Mouse (Mus musculus) thymus, adult 2 months (tissue): ENCODE data around the gene Gdf1. TPM values are rescaled to one million over a fixed set of nuclear protein-coding genes. Genes with fewer than 3 reads are reported as not detected.
A peak's percentile ranks its signal among the peaks of the same experiment; 100 is the strongest.

Experiments used
- DNase-seq: peaks from one replicate; pipeline ENCODE4 v3.0.0; 2021
- H3K27ac ChIP-seq: fragments of 200-500 bp; 2 replicates; pipeline ENCODE4 v1.5.1; 2012; ENCODE audit warnings: low read length, control low read depth; ENCODE audit not compliant: control insufficient read depth, insufficient read depth
- H3K27me3 ChIP-seq: fragments of 200-500 bp; 2 replicates; pipeline ENCODE4 v1.6.1; 2012; ENCODE audit warnings: mild to moderate bottlenecking, low read length, moderate library complexity, mixed read lengths; ENCODE audit not compliant: control insufficient read depth, insufficient read depth
- H3K36me3 ChIP-seq: fragments of 200-500 bp; 2 replicates; pipeline ENCODE4 v1.6.1; 2012; ENCODE audit warnings: mild to moderate bottlenecking, low read length, moderate library complexity; ENCODE audit not compliant: control insufficient read depth, insufficient read depth
- H3K4me1 ChIP-seq: fragments of 200-500 bp; replicated peaks from 2 replicates; pipeline ENCODE4 v1.6.1; 2012; ENCODE audit warnings: low read length; ENCODE audit not compliant: control insufficient read depth, insufficient read depth
- H3K4me3 ChIP-seq: fragments of 200-500 bp; 2 replicates; pipeline ENCODE4 v1.5.1; 2012; ENCODE audit warnings: mild to moderate bottlenecking, low read length, control low read depth, moderate library complexity; ENCODE audit not compliant: control insufficient read depth, insufficient read depth
- CTCF ChIP-seq: fragments of 200-500 bp; IDR thresholded peaks from 2 replicates; pipeline ENCODE4 v1.5.1; 2012; ENCODE audit warnings: mild to moderate bottlenecking, control low read depth, low read length, moderate library complexity, borderline replicate concordance; ENCODE audit not compliant: control insufficient read depth, poor library complexity, insufficient read depth; ENCODE audit errors: extremely low read depth
- POLR2A ChIP-seq: fragments of 200-500 bp; IDR thresholded peaks from 2 replicates; pipeline ENCODE4 v1.6.1; 2012; ENCODE audit warnings: mild to moderate bottlenecking, low read length, control low read depth, moderate library complexity; ENCODE audit not compliant: control insufficient read depth, poor library complexity, insufficient read depth; ENCODE audit errors: extremely low read depth
- WGBS: fragments of 180-500 bp; shearing (Covaris S2); methylation state at CpG from one replicate; pipeline ENCODE4 v1.1.7; 2018; 5-methylcytosine and 5-hydroxymethylcytosine counted together
- polyA plus RNA-seq: library from polyadenylated mRNA; depleted of rRNA; stranded (reverse); fragments of >200 nt; gene quantifications from 2 replicates; pipeline ENCODE4 v1.2.3, GENCODE M21; 2012

The Gdf1 gene
- polyA plus RNA-seq, 1 experiment, result 0.13 TPM

- no peaks in the 10 kb centered on the region for H3K27me3 ChIP-seq
- WGBS, result 91% methylated on average over 3 of the region's 3 CpGs
- no peak for TF ChIP-seq POLR2A
- TF ChIP-seq CTCF, result no peak
- no peak for DNase-seq
- H3K4me3 ChIP-seq, result no peak overlapping the region
- no peaks in the 10 kb centered on the region for H3K4me1 ChIP-seq
- H3K27ac ChIP-seq, result no peak overlapping the region
- no peaks in the 10 kb centered on the region for H3K36me3 ChIP-seq
These were observed 29.8 kb downstream of the Gdf1 start for GRCm38 (mm10) chr8:70359411-70359810.

GRCm38 (mm10) chr8:70360769-70361168, 31.2 kb downstream of the Gdf1 start:
- no peaks in the 10 kb centered on the region for H3K4me1 ChIP-seq
- 72% methylated on average over 4 of the region's 4 CpGs for WGBS
- 0 out of 2 replicates have a peak, but pooled peaks have one; percentile 12 for TF ChIP-seq CTCF
- TF ChIP-seq POLR2A, result no peak
- no peak overlapping the region for H3K27ac ChIP-seq
- no peaks in the 10 kb centered on the region for H3K36me3 ChIP-seq
- H3K4me3 ChIP-seq, result no peak overlapping the region
- DNase-seq, result peak; percentile 22
- H3K27me3 ChIP-seq, result no peaks in the 10 kb centered on the region

- TF ChIP-seq CTCF (no peak), POLR2A (no peak)
- Histone ChIP-seq H3K36me3 (no peaks in the 10 kb centered on the region), H3K4me1 (no peaks in the 10 kb centered on the region), H3K27me3 (no peaks in the 10 kb centered on the region), H3K27ac (no peak overlapping the region), H3K4me3 (no peak overlapping the region)
- DNase-seq, result no peak
- WGBS, result 88% methylated on average over 10 of the region's 10 CpGs
These were observed 31.9 kb downstream of the Gdf1 start for GRCm38 (mm10) chr8:70361484-70362032.

- Histone ChIP-seq H3K27me3 (no peaks in the 10 kb centered on the region), H3K4me3 (no peak overlapping the region), H3K36me3 (no peaks in the 10 kb centered on the region), H3K4me1 (no peaks in the 10 kb centered on the region), H3K27ac (no peak overlapping the region)
- no peak for DNase-seq
- TF ChIP-seq POLR2A (no peak), CTCF (no peak)
- 88% methylated on average over 5 of the region's 5 CpGs for WGBS
These were observed 34.4 kb downstream of the Gdf1 start for GRCm38 (mm10) chr8:70364066-70364465.

DNA sequence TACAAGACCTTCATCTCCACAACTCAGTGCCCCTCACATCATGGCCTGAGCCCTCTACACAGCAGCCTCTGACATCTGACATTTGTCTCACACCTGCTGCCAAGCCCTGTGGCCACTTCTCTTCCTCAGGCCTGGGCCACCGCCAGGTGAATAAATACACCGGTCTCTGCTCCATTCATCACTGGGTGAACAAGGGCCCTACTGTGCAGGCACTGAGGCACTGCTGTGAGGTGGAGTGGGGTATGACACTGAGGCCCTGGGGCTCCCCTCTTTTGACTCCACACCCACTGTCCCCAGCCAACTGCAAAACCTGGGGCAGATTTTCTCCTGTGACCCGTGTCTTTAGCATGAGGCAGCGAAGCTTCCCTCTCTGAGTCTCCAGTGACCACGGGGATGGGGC, 37.0 kb downstream of the Gdf1 start:
- WGBS, result 84% methylated on average over 5 of the region's 5 CpGs
- DNase-seq, result no peak
- Histone ChIP-seq H3K27me3 (no peaks in the 10 kb centered on the region), H3K27ac (no peak overlapping the region), H3K4me3 (no peak overlapping the region), H3K4me1 (no peaks in the 10 kb centered on the region), H3K36me3 (no peaks in the 10 kb centered on the region)
- TF ChIP-seq CTCF (no peak), POLR2A (no peak)

GRCm38 (mm10) chr8:70370476-70370875, 40.9 kb downstream of the Gdf1 start:
- no peak overlapping the region for H3K27ac ChIP-seq
- no peak overlapping the region for H3K4me3 ChIP-seq
- H3K27me3 ChIP-seq, result peaks cover 28% of the 10 kb centered on the region
- TF ChIP-seq POLR2A (no peak), CTCF (no peak)
- H3K36me3 ChIP-seq, result no peaks in the 10 kb centered on the region
- DNase-seq, result no peak
- peaks cover 18% of the 10 kb centered on the region for H3K4me1 ChIP-seq
- 98% methylated on average over 7 of the region's 7 CpGs for WGBS

DNA sequence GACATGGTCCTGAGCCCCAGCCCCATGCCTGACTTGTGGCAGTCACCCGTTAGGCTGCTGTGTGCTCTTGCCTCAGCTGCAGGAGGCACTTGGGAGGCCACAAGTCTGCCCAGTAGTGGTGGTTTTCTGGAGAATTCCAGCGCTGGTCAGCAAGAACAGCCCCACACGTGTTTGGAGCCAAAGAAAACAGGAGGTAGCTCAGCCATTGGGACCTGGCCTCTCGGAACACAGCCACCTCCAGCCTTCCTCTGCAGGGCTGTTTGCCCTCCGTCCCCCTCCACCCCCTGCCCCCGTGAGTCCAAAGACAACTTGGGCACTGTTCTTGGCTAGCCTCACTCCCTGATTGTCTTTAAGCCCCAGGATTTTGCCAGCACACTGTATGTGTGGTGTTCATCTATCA, 42.3 kb downstream of the Gdf1 start:
- peaks cover 43% of the 10 kb centered on the region for H3K27me3 ChIP-seq
- no peaks in the 10 kb centered on the region for H3K36me3 ChIP-seq
- TF ChIP-seq CTCF, result no peak
- TF ChIP-seq POLR2A, result no peak
- H3K27ac ChIP-seq, result no peak overlapping the region
- no peak for DNase-seq
- H3K4me1 ChIP-seq, result peaks cover 30% of the 10 kb centered on the region
- 84% methylated on average over 6 of the region's 6 CpGs for WGBS
- H3K4me3 ChIP-seq, result no peak overlapping the region
